Mouse (Mus musculus) forebrain, postnatal 0 days (tissue): ENCODE results near the gene Spata33. TPM values are rescaled to one million over a fixed set of nuclear protein-coding genes. Genes with fewer than 3 reads are reported as not detected.

Experiments
- ATAC-seq: fragments of 200-750 bp; cut with Nextera tagmentation; 2 replicates; pipeline ENCODE4 v1.8.0; 2017; ENCODE audit warnings: mild to moderate bottlenecking, moderate library complexity
- DNase-seq: peaks from one replicate; pipeline ENCODE4 v3.0.0-alpha.2; 2015
- H3K27ac ChIP-seq: fragments of 300-500 bp; sonication (generic); 2 replicates; pipeline ENCODE4 v1.5.1; 2014; ENCODE audit warnings: low read depth, mild to moderate bottlenecking, antibody characterized with exemption, low read length, moderate library complexity, mixed read lengths
- H3K27me3 ChIP-seq: fragments of 300-500 bp; sonication (generic); 2 replicates; pipeline ENCODE4 v1.6.1; 2014; ENCODE audit warnings: mild to moderate bottlenecking, low read length, mixed read lengths; ENCODE audit not compliant: insufficient read depth
- H3K36me3 ChIP-seq: fragments of 300-500 bp; sonication (generic); 2 replicates; pipeline ENCODE4 v1.6.1; 2014; ENCODE audit warnings: mild to moderate bottlenecking, moderate library complexity; ENCODE audit not compliant: insufficient read depth
- H3K4me1 ChIP-seq: fragments of 300-500 bp; sonication (generic); 2 replicates; pipeline ENCODE4 v1.6.1; 2014; ENCODE audit warnings: antibody characterized with exemption; ENCODE audit not compliant: insufficient read depth
- H3K4me2 ChIP-seq: fragments of 300-500 bp; sonication (generic); 2 replicates; pipeline ENCODE4 v1.6.1; 2014; ENCODE audit warnings: low read depth, mild to moderate bottlenecking, moderate library complexity
- H3K4me3 ChIP-seq: fragments of 300-500 bp; sonication (generic); 2 replicates; pipeline ENCODE4 v1.5.1; 2014; ENCODE audit warnings: low read depth, low read length, mixed read lengths
- H3K9ac ChIP-seq: fragments of 300-500 bp; sonication (generic); 2 replicates; pipeline ENCODE4 v1.6.1; 2014; ENCODE audit warnings: mild to moderate bottlenecking
- H3K9me3 ChIP-seq: fragments of 300-500 bp; sonication (generic); 2 replicates; pipeline ENCODE4 v1.6.1; 2016; ENCODE audit warnings: low read length
- CTCF ChIP-seq: sonication (generic); IDR thresholded peaks from 2 replicates; pipeline ENCODE4 v1.5.1; 2016; ENCODE audit warnings: antibody characterized with exemption, control low read depth, low read depth
- WGBS: fragments of 180-500 bp; shearing (Covaris S2); extraction: QIAGEN DNeasy Blood & Tissue Kit; methylation state at CpG from one replicate; pipeline ENCODE4 v1.1.7; 2014; 5-methylcytosine and 5-hydroxymethylcytosine counted together
- polyA plus RNA-seq: library from polyadenylated mRNA; unstranded; fragments of >200 nt; fragmentation: Nextera tagmentation; extraction: Ambion mirVana; gene quantifications from 2 replicates; pipeline ENCODE4 v1.2.1, GENCODE M21; 2015
- total RNA-seq: library from RNA; depleted of rRNA; stranded (reverse); fragments of >200 nt; gene quantifications from 2 replicates; pipeline ENCODE4 v1.2.3, GENCODE M21; 2014

Spata33 gene
- total and polyA plus RNA-seq, 2 experiments from 2014 or later, result 6.3 to 7.6 TPM

DNA sequence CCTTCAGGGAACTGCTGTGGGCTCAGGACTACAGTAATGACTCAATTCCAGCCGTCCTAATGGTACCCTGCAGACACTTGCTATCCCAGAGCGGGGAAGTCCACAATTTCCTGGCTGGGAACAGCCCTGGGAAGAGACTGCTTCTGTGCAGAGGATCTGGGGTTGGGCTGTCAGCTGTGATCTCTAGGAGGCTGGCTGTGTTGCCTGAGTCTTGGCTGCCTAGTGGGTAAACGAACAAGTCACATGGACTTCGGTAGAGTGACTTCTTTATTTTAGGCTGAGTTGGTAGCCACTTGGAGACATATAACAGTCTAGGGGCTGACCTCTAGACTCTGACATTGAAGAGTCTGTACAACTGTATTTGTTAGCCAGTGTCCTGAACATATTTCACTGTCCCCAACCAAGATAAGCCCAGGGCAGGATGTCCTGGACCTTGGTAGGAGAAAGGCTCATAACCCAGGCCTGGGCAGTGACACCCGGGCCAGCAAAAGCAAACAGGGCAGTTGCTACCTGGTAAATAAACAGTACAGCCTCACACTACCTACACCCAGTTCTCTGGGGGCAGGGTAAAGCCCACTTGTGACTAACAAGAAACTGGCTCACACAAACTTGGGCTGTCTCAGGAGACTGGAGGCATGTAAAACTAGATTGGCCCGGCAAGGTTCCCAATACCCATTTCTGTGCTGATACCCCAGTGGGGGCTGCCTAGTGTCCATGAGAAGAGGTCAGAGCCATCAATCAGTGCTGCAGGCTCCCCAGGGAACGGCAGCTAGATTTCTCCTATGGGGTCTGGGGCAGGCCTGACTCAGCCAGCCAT lies 29.7 kb downstream of the Spata33 start:
- WGBS, result 92% methylated on average over 7 of the region's 7 CpGs
- H3K27me3 ChIP-seq, result no peaks in the 10 kb centered on the region
- H3K4me2 ChIP-seq, result no peak overlapping the region
- ATAC-seq, result no peak
- peaks cover 57% of the 10 kb centered on the region for H3K36me3 ChIP-seq
- no peak overlapping the region for H3K4me3 ChIP-seq
- H3K4me1 ChIP-seq, result no peaks in the 10 kb centered on the region
- no peak for DNase-seq
- no peak overlapping the region for H3K9ac ChIP-seq
- no peaks in the 10 kb centered on the region for H3K9me3 ChIP-seq
- no peak overlapping the region for H3K27ac ChIP-seq
- TF ChIP-seq CTCF, result no peak

DNA sequence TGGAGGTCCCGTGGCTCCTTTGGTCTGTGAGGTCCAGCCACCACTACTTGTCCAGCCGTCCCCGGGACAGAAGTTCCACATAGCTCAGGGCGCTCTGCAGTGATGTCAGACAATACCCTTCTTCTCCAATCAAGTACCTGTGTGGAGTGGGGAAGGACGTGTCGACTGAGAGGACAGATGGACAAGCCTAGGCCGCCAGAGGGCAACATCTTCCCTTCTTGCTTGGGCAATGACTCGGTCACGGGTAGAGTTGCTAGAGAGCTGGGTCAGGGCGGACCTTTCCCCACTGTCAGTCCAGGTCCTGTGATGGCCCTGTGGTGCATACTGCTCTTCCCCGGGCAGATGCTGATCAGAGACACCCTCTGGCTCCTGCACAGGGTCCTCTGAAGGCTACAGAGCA lies 30.4 kb downstream of the Spata33 start:
- H3K27ac ChIP-seq, result no peak overlapping the region
- no peak overlapping the region for H3K9ac ChIP-seq
- 66% methylated on average over 11 of the region's 11 CpGs for WGBS

DNA sequence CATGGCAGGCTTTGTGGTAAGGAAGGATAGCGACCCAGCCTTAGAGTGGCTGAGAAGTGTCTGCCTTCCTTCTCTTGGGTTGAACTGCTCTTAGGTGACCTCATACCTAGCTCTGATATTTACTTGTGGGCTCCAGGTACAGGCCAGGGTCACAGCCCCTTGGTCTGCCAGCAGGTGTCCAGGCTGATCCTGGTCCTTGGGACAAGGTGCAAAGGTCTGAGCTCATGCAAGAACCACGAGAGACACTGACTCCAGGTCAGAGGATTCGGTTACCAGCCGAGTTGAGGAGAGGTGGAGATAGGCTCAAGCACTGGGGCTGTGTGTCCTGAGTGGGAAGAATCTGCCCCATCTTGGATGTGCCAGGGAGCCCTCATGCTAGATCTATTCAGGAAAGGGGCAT lies 31.8 kb downstream of the Spata33 start:
- WGBS, result 91% methylated on average over 4 of the region's 4 CpGs
- Histone ChIP-seq H3K4me1 (no peaks in the 10 kb centered on the region), H3K4me3 (no peak overlapping the region)

More for the DNA sequence above, 30.4 kb downstream of the Spata33 start:
- Histone ChIP-seq H3K4me3 (no peak overlapping the region), H3K4me1 (no peaks in the 10 kb centered on the region), H3K4me2 (no peak overlapping the region), H3K9me3 (no peaks in the 10 kb centered on the region), H3K36me3 (peaks cover 64% of the 10 kb centered on the region), H3K27me3 (no peaks in the 10 kb centered on the region)
- DNase-seq, result no peak
- ATAC-seq, result no peak
- TF ChIP-seq CTCF, result no peak

DNA sequence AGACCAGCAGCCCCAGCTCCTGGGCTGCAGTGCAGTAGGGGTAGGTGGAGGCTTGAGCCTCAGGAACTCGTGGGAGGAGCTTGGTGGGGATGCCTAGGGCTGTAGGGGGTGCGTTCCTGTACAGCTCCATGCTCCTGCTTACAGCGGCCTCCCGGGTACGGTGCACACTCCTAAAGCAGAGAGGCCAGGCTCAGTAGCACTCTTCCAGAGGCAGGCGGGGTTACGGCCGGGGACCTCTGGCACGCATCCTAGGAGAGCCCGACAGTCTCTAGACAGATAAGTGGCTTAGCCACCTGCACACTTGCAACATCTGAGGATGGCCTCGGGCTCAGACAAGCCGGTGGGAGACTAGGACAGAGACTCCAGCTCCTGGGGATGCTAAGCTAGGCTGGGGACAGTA lies 32.9 kb downstream of the Spata33 start:
- TF ChIP-seq CTCF, result no peak
- no peak overlapping the region for H3K4me3 ChIP-seq
- no peak overlapping the region for H3K27ac ChIP-seq
- ATAC-seq (no peak), DNase-seq (no peak)
- H3K36me3 ChIP-seq, result peaks cover 86% of the 10 kb centered on the region
- no peaks in the 10 kb centered on the region for H3K4me1 ChIP-seq
- no peak overlapping the region for H3K9ac ChIP-seq
- H3K27me3 ChIP-seq, result no peaks in the 10 kb centered on the region
- no peak overlapping the region for H3K4me2 ChIP-seq
- WGBS, result 87% methylated on average over 12 of the region's 12 CpGs
- no peaks in the 10 kb centered on the region for H3K9me3 ChIP-seq

More for the DNA sequence above, 31.8 kb downstream of the Spata33 start:
- no peak for TF ChIP-seq CTCF
- Histone ChIP-seq H3K27me3 (no peaks in the 10 kb centered on the region), H3K36me3 (peaks cover 78% of the 10 kb centered on the region), H3K4me2 (no peak overlapping the region), H3K9me3 (no peaks in the 10 kb centered on the region), H3K27ac (no peak overlapping the region), H3K9ac (no peak overlapping the region)
- no peak for ATAC-seq
- no peak for DNase-seq

DNA sequence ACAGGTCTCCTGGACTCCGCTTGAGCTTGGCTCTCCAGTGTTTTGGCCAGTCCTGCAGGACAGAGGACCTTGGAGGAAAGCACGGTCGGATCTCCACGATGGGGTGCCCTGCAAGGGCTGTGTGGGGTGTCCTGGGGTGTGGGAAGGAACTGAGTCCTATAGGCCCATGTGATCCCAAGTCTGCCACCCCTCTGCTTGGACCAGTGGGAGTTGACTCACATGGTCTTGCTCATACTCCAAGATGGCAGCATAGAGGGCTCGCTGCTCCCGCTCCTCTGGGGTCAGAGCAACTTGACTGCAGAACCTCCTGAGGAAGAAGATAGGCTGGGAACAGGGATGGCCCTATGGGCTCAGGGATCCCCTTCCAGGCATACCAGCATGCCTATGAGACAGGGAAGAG lies 35.1 kb downstream of the Spata33 start:
- ATAC-seq (no peak), DNase-seq (no peak)
- peaks cover 82% of the 10 kb centered on the region for H3K36me3 ChIP-seq
- no peaks in the 10 kb centered on the region for H3K27me3 ChIP-seq
- 96% methylated on average over 6 of the region's 6 CpGs for WGBS
- H3K4me2 ChIP-seq, result no peak overlapping the region
- no peak overlapping the region for H3K9ac ChIP-seq
- no peak overlapping the region for H3K4me3 ChIP-seq
- no peaks in the 10 kb centered on the region for H3K9me3 ChIP-seq
- no peak overlapping the region for H3K27ac ChIP-seq
- H3K4me1 ChIP-seq, result no peaks in the 10 kb centered on the region
- TF ChIP-seq CTCF, result no peak

DNA sequence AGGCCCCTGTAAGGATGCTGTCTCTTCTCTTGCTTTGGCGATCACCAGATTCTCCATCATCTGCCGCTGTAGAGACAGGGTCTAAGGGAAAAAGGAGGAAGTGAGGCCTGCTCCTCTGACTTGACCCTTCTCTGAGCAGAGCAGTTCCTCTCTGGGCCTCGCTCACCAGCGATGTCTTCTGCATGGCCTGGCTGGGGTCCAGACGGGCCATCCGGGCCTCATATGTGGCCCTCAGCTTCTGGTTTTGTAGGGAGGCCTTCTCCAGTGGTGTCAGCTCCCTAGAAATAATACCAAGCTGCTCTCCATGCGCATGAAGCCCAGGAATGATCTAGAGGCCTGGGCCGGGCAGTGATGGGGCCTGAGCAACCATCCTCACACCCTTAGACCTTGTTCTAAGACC lies 36.0 kb downstream of the Spata33 start:
- ATAC-seq, result no peak

DNA sequence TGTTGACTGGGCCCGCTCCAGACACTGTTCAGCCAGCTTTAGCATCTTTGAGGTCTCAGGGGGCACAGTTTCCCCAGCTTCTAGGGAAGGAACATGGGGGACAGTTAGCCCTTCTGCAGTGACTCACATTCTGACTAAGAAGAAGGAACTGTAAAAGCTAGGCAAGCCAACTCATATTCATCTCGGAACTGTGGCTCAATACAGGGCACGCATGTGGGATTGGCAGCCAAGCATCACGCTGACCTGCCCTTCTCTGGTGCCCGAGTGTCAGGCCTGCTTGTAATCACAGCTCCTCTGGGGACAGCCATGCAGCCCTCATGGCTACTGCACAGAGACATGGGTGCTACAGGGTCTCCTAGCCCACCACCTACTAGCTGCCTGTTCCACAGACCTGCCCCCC lies 38.3 kb downstream of the Spata33 start:
- H3K27me3 ChIP-seq, result no peaks in the 10 kb centered on the region
- H3K4me3 ChIP-seq, result no peak overlapping the region
- H3K4me1 ChIP-seq, result peaks cover 10% of the 10 kb centered on the region
- H3K9ac ChIP-seq, result no peak overlapping the region
- WGBS, result 97% methylated on average over 5 of the region's 5 CpGs
- no peaks in the 10 kb centered on the region for H3K9me3 ChIP-seq
- peaks cover 50% of the 10 kb centered on the region for H3K36me3 ChIP-seq
- H3K27ac ChIP-seq, result no peak overlapping the region
- TF ChIP-seq CTCF, result no peak
- DNase-seq (no peak), ATAC-seq (no peak)
- no peak overlapping the region for H3K4me2 ChIP-seq

More for the DNA sequence above, 36.0 kb downstream of the Spata33 start:
- no peak for DNase-seq
- 92% methylated on average over 8 of the region's 8 CpGs for WGBS
- H3K4me3 ChIP-seq, result no peak overlapping the region
- no peaks in the 10 kb centered on the region for H3K27me3 ChIP-seq
- peaks cover 74% of the 10 kb centered on the region for H3K36me3 ChIP-seq
- H3K4me2 ChIP-seq, result no peak overlapping the region
- no peak overlapping the region for H3K27ac ChIP-seq
- H3K9ac ChIP-seq, result no peak overlapping the region
- H3K9me3 ChIP-seq, result no peaks in the 10 kb centered on the region
- no peak for TF ChIP-seq CTCF
- peaks cover 4% of the 10 kb centered on the region; the same call in 1 of the 2 replicates for H3K4me1 ChIP-seq
